Mouse (Mus musculus) lung, postnatal 0 days (tissue): ENCODE measurements around the gene Prr14. TPM values are rescaled to one million over a fixed set of nuclear protein-coding genes. Genes with fewer than 3 reads are reported as not detected.

Experiments used
- ATAC-seq: fragments of 200-750 bp; cut with Nextera tagmentation; 2 replicates; pipeline ENCODE4 v1.8.0; 2017; ENCODE audit warnings: moderate library complexity
- DNase-seq: peaks from one replicate; pipeline ENCODE4 v3.0.0-alpha.2; 2016; ENCODE audit warnings: low spot score
- H3K27ac ChIP-seq: fragments of 300-500 bp; sonication (generic); 2 replicates; pipeline ENCODE4 v1.5.1; 2014; ENCODE audit warnings: antibody characterized with exemption, mild to moderate bottlenecking, low read length, mixed read lengths
- H3K27me3 ChIP-seq: fragments of 300-500 bp; sonication (generic); replicated peaks from 2 replicates; pipeline ENCODE4 v1.6.1; 2014; ENCODE audit warnings: low read length, mixed read lengths; ENCODE audit not compliant: insufficient read depth
- H3K36me3 ChIP-seq: fragments of 300-500 bp; sonication (generic); 2 replicates; pipeline ENCODE4 v1.6.1; 2014; ENCODE audit warnings: low read length, mixed read lengths; ENCODE audit not compliant: insufficient read depth
- H3K4me1 ChIP-seq: fragments of 300-500 bp; sonication (generic); 2 replicates; pipeline ENCODE4 v1.6.1; 2014; ENCODE audit warnings: antibody characterized with exemption, low read depth, low read length, mixed read lengths; ENCODE audit not compliant: insufficient read depth
- H3K4me2 ChIP-seq: fragments of 300-500 bp; sonication (generic); replicated peaks from 2 replicates; pipeline ENCODE4 v1.6.1; 2014; ENCODE audit warnings: low read depth, mild to moderate bottlenecking, low read length, moderate library complexity, mixed read lengths
- H3K4me3 ChIP-seq: fragments of 300-500 bp; sonication (generic); 2 replicates; pipeline ENCODE4 v1.5.1; 2014; ENCODE audit warnings: low read depth, low read length
- H3K9ac ChIP-seq: fragments of 300-500 bp; sonication (generic); replicated peaks from 2 replicates; pipeline ENCODE4 v1.6.1; 2014; ENCODE audit warnings: low read depth, mild to moderate bottlenecking
- H3K9me3 ChIP-seq: fragments of 300-500 bp; sonication (generic); 2 replicates; pipeline ENCODE4 v1.6.1; 2016; ENCODE audit warnings: low read length, mixed read lengths
- CTCF ChIP-seq: IDR thresholded peaks from 2 replicates; pipeline ENCODE4 v1.5.1; 2016; ENCODE audit warnings: antibody characterized with exemption, mild to moderate bottlenecking
- EP300 ChIP-seq: IDR thresholded peaks from 2 replicates; pipeline ENCODE4 v1.6.1; 2016; ENCODE audit warnings: antibody characterized with exemption, mild to moderate bottlenecking, control low read depth
- WGBS: fragments of 180-500 bp; shearing (Covaris S2); extraction: QIAGEN DNeasy Blood & Tissue Kit; methylation state at CpG from one replicate; pipeline ENCODE4 v1.1.7; 2014; 5-methylcytosine and 5-hydroxymethylcytosine counted together
- polyA plus RNA-seq: library from polyadenylated mRNA; unstranded; fragments of >200 nt; fragmentation: Nextera tagmentation; extraction: Ambion mirVana; gene quantifications from 2 replicates; pipeline ENCODE4 v1.2.1, GENCODE M21; 2015

The Prr14 gene
- polyA plus RNA-seq, 1 experiment from 2014 or later, result 37.6 TPM

- WGBS, result 54% methylated on average over 3 of the region's 3 CpGs
- H3K9me3 ChIP-seq, result no peaks in the 10 kb centered on the region
- TF ChIP-seq CTCF (no peak), EP300 (peak; percentile 45; the same call in 1 of the 2 replicates)
- no peak overlapping the region for H3K27ac ChIP-seq
- H3K4me3 ChIP-seq, result no peak overlapping the region
- DNase-seq (peak; percentile 15), ATAC-seq (no peak)
- H3K36me3 ChIP-seq, result no peaks in the 10 kb centered on the region
- H3K9ac ChIP-seq, result no peak overlapping the region
- 0 out of 2 replicates have a peak, but pooled peaks cover 3% of the 10 kb centered on the region for H3K27me3 ChIP-seq
- H3K4me1 ChIP-seq, result no peaks in the 10 kb centered on the region; the same call in 1 of the 2 replicates
- H3K4me2 ChIP-seq, result no peak overlapping the region
These were observed 33.1 kb upstream of the Prr14 start for GRCm38 (mm10) chr7:127426354-127426753.

- Histone ChIP-seq H3K9me3 (no peaks in the 10 kb centered on the region), H3K36me3 (no peaks in the 10 kb centered on the region), H3K4me1 (no peaks in the 10 kb centered on the region), H3K4me2 (no peak overlapping the region), H3K4me3 (no peak overlapping the region), H3K27me3 (no peaks in the 10 kb centered on the region), H3K27ac (no peak overlapping the region), H3K9ac (no peak overlapping the region)
- ATAC-seq (no peak), DNase-seq (no peak)
- TF ChIP-seq CTCF (no peak), EP300 (no peak)
- WGBS, result 86% methylated on average over 4 of the region's 4 CpGs
These were observed 24.2 kb upstream of the Prr14 start for GRCm38 (mm10) chr7:127435206-127435605.

- Histone ChIP-seq H3K4me3 (no peak overlapping the region), H3K27ac (no peak overlapping the region), H3K4me1 (no peaks in the 10 kb centered on the region), H3K9ac (no peak overlapping the region), H3K4me2 (no peak overlapping the region), H3K36me3 (0 out of 2 replicates have a peak, but pooled peaks cover 4% of the 10 kb centered on the region), H3K9me3 (no peaks in the 10 kb centered on the region), H3K27me3 (no peaks in the 10 kb centered on the region)
- WGBS, result 77% methylated on average over 3 of the region's 3 CpGs
- TF ChIP-seq CTCF (peak; percentile 57), EP300 (no peak)
- DNase-seq (no peak), ATAC-seq (no peak)
These were observed 21.7 kb upstream of the Prr14 start for GRCm38 (mm10) chr7:127437724-127438123.

GRCm38 (mm10) chr7:127443976-127444375 is 15.4 kb upstream of the Prr14 start:
- Histone ChIP-seq H3K4me1 (peaks cover 4% of the 10 kb centered on the region; the same call in 1 of the 2 replicates), H3K36me3 (0 out of 2 replicates have a peak, but pooled peaks cover 10% of the 10 kb centered on the region), H3K4me2 (no peak overlapping the region), H3K4me3 (no peak overlapping the region), H3K9ac (no peak overlapping the region), H3K9me3 (no peaks in the 10 kb centered on the region), H3K27ac (no peak overlapping the region), H3K27me3 (no peaks in the 10 kb centered on the region)
- TF ChIP-seq EP300 (no peak), CTCF (no peak)
- 93% methylated on average over 20 of the region's 20 CpGs for WGBS
- DNase-seq (no peak), ATAC-seq (no peak)

- 3% methylated on average over 52 of the region's 54 CpGs for WGBS
- H3K36me3 ChIP-seq, result 0 out of 2 replicates have a peak, but pooled peaks cover 4% of the 10 kb centered on the region
- ATAC-seq, result peak; percentile 97
- peak within 1 kb of the TSS; percentile 88 for H3K4me3 ChIP-seq
- peak within 1 kb of the TSS; percentile 92 for H3K27ac ChIP-seq
- TF ChIP-seq EP300, result peak; percentile 91
- peak; percentile 33; the same call in 1 of the 2 replicates for TF ChIP-seq CTCF
- H3K4me2 ChIP-seq, result peak within 1 kb of the TSS; percentile 81
- H3K9ac ChIP-seq, result peak within 1 kb of the TSS; percentile 78
- H3K9me3 ChIP-seq, result no peaks in the 10 kb centered on the region
- DNase-seq, result peak; percentile 97
- no peaks in the 10 kb centered on the region for H3K27me3 ChIP-seq
- H3K4me1 ChIP-seq, result peaks cover 9% of the 10 kb centered on the region; the same call in 1 of the 2 replicates
These were observed 10.7 kb upstream of the Prr14 start, which contains the start of gene Zfp689 for GRCm38 (mm10) chr7:127448521-127449300. Gene Zfp689 (minus strand): TSS chr7:127449158.

GRCm38 (mm10) chr7:127449966-127450365 is 9.4 kb upstream of the Prr14 start:
- no peak for TF ChIP-seq EP300
- TF ChIP-seq CTCF, result no peak
- no peaks in the 10 kb centered on the region for H3K27me3 ChIP-seq
- H3K36me3 ChIP-seq, result no peaks in the 10 kb centered on the region
- H3K4me3 ChIP-seq, result no peak overlapping the region
- peaks cover 9% of the 10 kb centered on the region; the same call in 1 of the 2 replicates for H3K4me1 ChIP-seq
- ATAC-seq, result no peak
- H3K9me3 ChIP-seq, result no peaks in the 10 kb centered on the region
- H3K27ac ChIP-seq, result no peak overlapping the region
- 0 out of 2 replicates have a peak overlapping the region, but pooled peaks have one; percentile 81 for H3K4me2 ChIP-seq
- WGBS, result 76% methylated on average over 7 of the region's 7 CpGs
- H3K9ac ChIP-seq, result no peak overlapping the region
- DNase-seq, result no peak
